Mouse (Mus musculus) embryonic facial prominence, embryonic 14.5 days (tissue): Measurements from ENCODE around the gene Sc5d. TPM values are rescaled to one million over a fixed set of nuclear protein-coding genes. Genes with fewer than 3 reads are reported as not detected.

ENCODE experiments used
- ATAC-seq: fragments of 200-750 bp; cut with Nextera tagmentation; 2 replicates; pipeline ENCODE4 v1.8.0; 2017; ENCODE audit warnings: low read depth, moderate number of reproducible peaks, moderate TSS enrichment
- DNase-seq: peaks from one replicate; pipeline ENCODE4 v3.0.0-alpha.2; 2015; ENCODE audit warnings: low spot score
- H3K27ac ChIP-seq: fragments of 300-500 bp; sonication (generic); replicated peaks from 2 replicates; pipeline ENCODE4 v1.5.1; 2014; ENCODE audit warnings: low read depth, mild to moderate bottlenecking, low read length, moderate library complexity
- H3K27me3 ChIP-seq: fragments of 300-500 bp; sonication (generic); replicated peaks from 2 replicates; pipeline ENCODE4 v1.6.1; 2014; ENCODE audit warnings: low read length; ENCODE audit not compliant: control insufficient read depth, insufficient read depth
- H3K36me3 ChIP-seq: fragments of 300-500 bp; sonication (generic); 2 replicates; pipeline ENCODE4 v1.6.1; 2014; ENCODE audit warnings: low read length, mixed read lengths; ENCODE audit not compliant: control insufficient read depth, insufficient read depth
- H3K4me1 ChIP-seq: fragments of 300-500 bp; sonication (generic); 2 replicates; pipeline ENCODE4 v1.6.1; 2014; ENCODE audit warnings: antibody characterized with exemption, low read length; ENCODE audit not compliant: control insufficient read depth, insufficient read depth
- H3K4me2 ChIP-seq: fragments of 300-500 bp; sonication (generic); 2 replicates; pipeline ENCODE4 v1.6.1; 2014; ENCODE audit warnings: low read depth, mild to moderate bottlenecking, low read length, moderate library complexity, mixed read lengths
- H3K4me3 ChIP-seq: fragments of 300-500 bp; sonication (generic); 2 replicates; pipeline ENCODE4 v1.5.1; 2014; ENCODE audit warnings: low read depth, mild to moderate bottlenecking, low read length
- H3K9ac ChIP-seq: fragments of 300-500 bp; sonication (generic); 2 replicates; pipeline ENCODE4 v1.6.1; 2014; ENCODE audit warnings: low read depth, mild to moderate bottlenecking, low read length, moderate library complexity, mixed read lengths
- H3K9me3 ChIP-seq: fragments of 300-500 bp; sonication (generic); 2 replicates; pipeline ENCODE4 v1.6.1; 2016; ENCODE audit warnings: low read length; ENCODE audit not compliant: control insufficient read depth
- WGBS: fragments of 180-500 bp; shearing (Covaris S2); extraction: QIAGEN DNeasy Blood & Tissue Kit; methylation state at CpG from one replicate; pipeline ENCODE4 v1.1.7; 2014; 5-methylcytosine and 5-hydroxymethylcytosine counted together
- polyA plus RNA-seq: library from polyadenylated mRNA; unstranded; fragments of >200 nt; fragmentation: Nextera tagmentation; extraction: Ambion mirVana; gene quantifications from 2 replicates; pipeline ENCODE4 v1.2.1, GENCODE M21; 2014

Gene Sc5d
- polyA plus RNA-seq, 1 experiment from 2014 or later: 32.3 TPM

DNA sequence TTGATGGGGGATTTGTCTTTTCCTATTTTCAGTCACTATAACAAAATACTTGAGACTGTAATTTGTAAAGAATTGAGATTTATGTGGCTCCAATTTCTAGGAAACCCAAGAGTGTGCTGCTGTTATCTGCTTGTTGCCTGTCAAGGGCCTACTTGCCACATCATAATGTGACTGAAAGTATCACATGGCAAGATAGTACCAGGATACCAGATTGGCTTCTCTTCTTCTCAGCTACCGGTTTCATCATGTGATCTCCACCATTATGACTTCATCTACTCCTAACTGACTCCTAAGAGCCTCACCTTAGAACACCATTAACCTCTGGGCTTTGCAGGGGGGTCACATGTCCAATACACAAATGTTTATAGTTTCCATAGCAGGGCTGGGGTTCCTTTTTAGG is 49.9 kb downstream of the Sc5d start:
- WGBS: 71% methylated on average over 1 of the region's 1 CpGs
- no peaks in the 10 kb centered on the region for H3K9me3 ChIP-seq
- ATAC-seq: no peak
- no peaks in the 10 kb centered on the region for H3K4me1 ChIP-seq
- H3K27me3 ChIP-seq: no peaks in the 10 kb centered on the region
- H3K36me3 ChIP-seq: no peaks in the 10 kb centered on the region
- H3K4me3 ChIP-seq: no peak overlapping the region
- H3K27ac ChIP-seq: no peak overlapping the region
- DNase-seq: no peak
- no peak overlapping the region for H3K4me2 ChIP-seq
- H3K9ac ChIP-seq: no peak overlapping the region

DNA sequence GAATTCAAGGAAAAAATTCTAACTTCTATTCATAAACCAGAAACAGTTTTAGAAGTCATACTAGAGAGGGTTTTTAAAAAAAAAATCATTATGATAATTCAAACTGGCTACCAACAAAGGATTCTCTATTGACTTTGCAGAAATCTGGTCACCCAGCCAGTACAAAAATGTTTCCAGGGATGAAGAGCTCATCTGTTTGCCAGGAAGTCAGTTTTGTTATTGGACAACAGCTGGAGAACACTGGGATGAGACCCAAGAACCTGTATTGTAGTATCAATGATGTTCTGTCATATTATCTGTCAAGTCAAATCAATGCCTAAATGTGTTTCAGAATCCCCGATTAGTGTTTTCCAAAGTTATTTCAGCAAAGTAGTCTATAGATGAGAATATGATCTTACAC is 50.9 kb downstream of the Sc5d start:
- Histone ChIP-seq H3K4me2 (no peak overlapping the region), H3K9ac (no peak overlapping the region), H3K4me3 (no peak overlapping the region), H3K27ac (no peak overlapping the region), H3K9me3 (no peaks in the 10 kb centered on the region), H3K36me3 (no peaks in the 10 kb centered on the region), H3K4me1 (no peaks in the 10 kb centered on the region), H3K27me3 (no peaks in the 10 kb centered on the region)
- ATAC-seq: no peak
- whole genome bisulfite sequencing: 74% methylated on average over 1 of the region's 1 CpGs
- DNase-seq: no peak

DNA sequence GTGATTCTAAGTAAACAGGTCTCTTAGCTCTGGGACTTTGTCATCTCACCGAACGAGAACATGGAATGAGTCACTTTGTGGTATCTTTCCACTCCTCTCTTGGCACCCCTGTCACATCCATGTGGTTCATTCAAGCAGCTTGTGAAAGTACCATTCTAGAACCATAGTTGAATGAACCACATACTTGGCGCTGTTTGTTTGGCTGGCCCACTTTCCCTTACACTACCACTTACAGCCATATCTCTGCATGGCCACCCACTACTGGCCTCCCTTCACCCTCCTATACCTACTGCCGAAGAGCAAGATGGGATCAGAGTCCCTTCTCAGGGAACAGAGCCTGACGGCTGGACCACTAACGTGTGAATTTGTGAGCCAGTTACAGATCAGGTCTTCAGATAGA is 54.4 kb downstream of the Sc5d start:
- no peaks in the 10 kb centered on the region for H3K36me3 ChIP-seq
- no peak overlapping the region for H3K27ac ChIP-seq
- no peak overlapping the region for H3K4me2 ChIP-seq
- no peaks in the 10 kb centered on the region for H3K9me3 ChIP-seq
- no peak overlapping the region for H3K4me3 ChIP-seq
- no peak overlapping the region for H3K9ac ChIP-seq
- DNase-seq: no peak
- no peaks in the 10 kb centered on the region for H3K27me3 ChIP-seq
- no peak for ATAC-seq
- H3K4me1 ChIP-seq: no peaks in the 10 kb centered on the region
- 91% methylated on average over 6 of the region's 6 CpGs for WGBS

DNA sequence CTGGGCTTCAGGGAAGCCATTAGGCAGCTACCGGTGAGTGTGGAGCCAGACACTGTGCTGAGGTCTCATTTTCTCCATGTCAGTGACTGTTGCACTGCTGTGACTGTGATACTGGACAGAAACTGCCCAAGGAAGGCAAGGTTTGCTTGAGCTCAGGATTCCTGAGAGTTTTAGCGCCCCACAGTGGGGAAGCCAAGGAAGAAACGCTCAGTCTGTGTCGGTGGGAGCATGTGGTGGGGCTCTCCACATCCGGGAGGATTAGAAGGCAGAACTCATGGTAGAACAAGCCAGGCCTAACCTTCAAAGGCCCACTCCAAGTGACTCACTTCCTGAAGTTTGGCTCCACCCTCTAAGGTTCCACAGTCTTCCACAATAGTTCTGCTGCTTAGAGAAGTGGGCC is 55.6 kb downstream of the Sc5d start:
- Histone ChIP-seq H3K9ac (no peak overlapping the region), H3K4me3 (no peak overlapping the region), H3K27me3 (no peaks in the 10 kb centered on the region), H3K36me3 (no peaks in the 10 kb centered on the region), H3K9me3 (no peaks in the 10 kb centered on the region), H3K4me2 (no peak overlapping the region), H3K27ac (no peak overlapping the region), H3K4me1 (no peaks in the 10 kb centered on the region)
- DNase-seq: peak; percentile 41
- 29% methylated on average over 5 of the region's 5 CpGs for WGBS
- 0 out of 2 replicates have a peak, but pooled peaks have one; percentile 26 for ATAC-seq

DNA sequence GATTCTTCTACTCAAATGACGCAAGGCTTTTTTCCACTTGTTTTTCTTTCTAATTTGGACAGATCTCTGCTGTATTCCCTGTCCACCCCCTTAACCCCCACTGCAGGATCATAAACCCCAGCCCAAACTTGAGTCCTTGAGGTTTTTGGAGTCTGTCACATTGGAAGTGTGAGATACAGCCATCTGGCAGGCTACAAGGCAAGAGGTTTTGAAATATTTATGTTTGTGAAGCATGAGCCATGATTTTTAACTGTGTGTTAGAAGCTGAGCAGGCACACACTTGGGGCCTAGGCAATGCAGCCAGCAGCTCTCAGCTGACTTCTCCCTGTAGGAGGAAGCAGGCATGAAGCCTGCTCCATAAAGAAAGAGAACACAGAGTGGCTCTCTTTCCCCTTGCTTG is 57.3 kb downstream of the Sc5d start:
- H3K4me1 ChIP-seq: no peaks in the 10 kb centered on the region
- no peaks in the 10 kb centered on the region for H3K9me3 ChIP-seq
- H3K27ac ChIP-seq: no peak overlapping the region
- ATAC-seq: no peak
- no peaks in the 10 kb centered on the region for H3K36me3 ChIP-seq
- no peak overlapping the region for H3K4me3 ChIP-seq
- DNase-seq: no peak
- no peak overlapping the region for H3K4me2 ChIP-seq
- no peaks in the 10 kb centered on the region for H3K27me3 ChIP-seq
- H3K9ac ChIP-seq: no peak overlapping the region
- 72% methylated on average over 1 of the region's 1 CpGs for WGBS

DNA sequence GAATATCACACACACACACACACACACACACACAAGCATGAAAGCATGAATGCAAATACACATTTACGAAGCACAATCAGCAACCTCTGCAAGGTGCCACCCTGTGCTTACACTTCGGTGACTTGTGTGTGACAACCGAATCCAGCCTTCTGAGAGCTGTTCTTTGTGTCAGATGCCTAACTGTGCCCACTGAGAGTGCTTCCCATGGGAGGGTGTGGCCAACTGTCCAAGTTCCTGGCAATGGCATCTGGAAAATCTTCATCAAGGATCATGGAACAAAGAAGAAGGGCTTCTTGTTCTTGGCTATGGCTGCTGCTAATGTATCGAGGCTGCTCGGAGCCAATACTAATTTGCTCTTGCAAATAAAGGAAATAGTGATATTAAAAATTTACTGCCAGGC is 61.8 kb downstream of the Sc5d start:
- no peaks in the 10 kb centered on the region for H3K36me3 ChIP-seq
- H3K4me3 ChIP-seq: no peak overlapping the region
- no peak for DNase-seq
- H3K27me3 ChIP-seq: no peaks in the 10 kb centered on the region
- H3K4me1 ChIP-seq: no peaks in the 10 kb centered on the region
- no peaks in the 10 kb centered on the region for H3K9me3 ChIP-seq
- no peak overlapping the region for H3K27ac ChIP-seq
- H3K9ac ChIP-seq: no peak overlapping the region
- no peak for ATAC-seq
- WGBS: 83% methylated on average over 5 of the region's 5 CpGs
- H3K4me2 ChIP-seq: no peak overlapping the region

Other genes with a start within 250 kb of the Sc5d start
- gene Sorl1, start 140.0 kb downstream of the Sc5d start, polyA plus RNA-seq: 6.6 and 9.3 TPM in 2 replicates
- 2.2 and 3.1 TPM in 2 replicates for gene Tecta, start 135.7 kb upstream of the Sc5d start, polyA plus RNA-seq
- 5.3 and 6.7 TPM in 2 replicates for gene Tbcel, start 243.6 kb upstream of the Sc5d start, polyA plus RNA-seq